Mouse (Mus musculus): Measurements from ENCODE around the gene Son.
"Not testable (repeated sequence)": the region's sequence is repeated elsewhere in the genome, so short reads cannot be mapped to it uniquely, and the experiment has no call there.

The Son gene

GRCm38 (mm10) chr16:91639161-91639560, 8.1 kb upstream of the Son start:
- in situ Hi-C loops (cut with MboI) = no loop called here

- in situ Hi-C loops (cut with MboI) = no loop called here
These were observed 7.7 kb upstream of the Son start for GRCm38 (mm10) chr16:91639636-91640035.

- in situ Hi-C loops (cut with MboI) = no loop called here
These were observed 7.1 kb upstream of the Son start for GRCm38 (mm10) chr16:91640171-91640570.

GRCm38 (mm10) chr16:91644901-91645300, 2.4 kb upstream of the Son start:
- in situ Hi-C loops (cut with MboI) = no loop called here

- in situ Hi-C loops (cut with MboI) = not testable (repeated sequence)
These were observed 1.9 kb upstream of the Son start for GRCm38 (mm10) chr16:91645420-91645819.

GRCm38 (mm10) chr16:91645995-91646602, 1.2 kb upstream of the Son start:
- in situ Hi-C loops (cut with MboI) = no loop called here

- in situ Hi-C loops (cut with MboI) = no loop called here
These were observed 456 bp upstream of the Son start, which contains the start of gene Gart for GRCm38 (mm10) chr16:91646681-91647419. Gene Gart (minus strand): TSS chr16:91646952.

GRCm38 (mm10) chr16:91648220-91648550, 879 bp downstream of the Son start:
- in situ Hi-C loops (cut with MboI) = no loop called here

GRCm38 (mm10) chr16:91649246-91649645, 1.9 kb downstream of the Son start:
- in situ Hi-C loops (cut with MboI) = no loop called here

- in situ Hi-C loops (cut with MboI) = no loop called here
These were observed 2.5 kb downstream of the Son start for GRCm38 (mm10) chr16:91649781-91650180.

GRCm38 (mm10) chr16:91652191-91652590, 4.9 kb downstream of the Son start:
- in situ Hi-C loops (cut with MboI) = no loop called here

- in situ Hi-C loops (cut with MboI) = no loop called here
These were observed 8.0 kb downstream of the Son start for GRCm38 (mm10) chr16:91655285-91655684.

GRCm38 (mm10) chr16:91657285-91657684, 10.0 kb downstream of the Son start:
- in situ Hi-C loops (cut with MboI) = no loop called here

GRCm38 (mm10) chr16:91658471-91658870, 11.2 kb downstream of the Son start:
- in situ Hi-C loops (cut with MboI) = no loop called here

- in situ Hi-C loops (cut with MboI) = no loop called here
These were observed 12.5 kb downstream of the Son start for GRCm38 (mm10) chr16:91659798-91660197.

- in situ Hi-C loops (cut with MboI) = no loop called here
These were observed 14.1 kb downstream of the Son start for GRCm38 (mm10) chr16:91661397-91661796.

- in situ Hi-C loops (cut with MboI) = no loop called here
These were observed 15.0 kb downstream of the Son start for GRCm38 (mm10) chr16:91662336-91662735.

- in situ Hi-C loops (cut with MboI) = no loop called here
These were observed 16.5 kb downstream of the Son start for GRCm38 (mm10) chr16:91663795-91664194.

- in situ Hi-C loops (cut with MboI) = no loop called here
These were observed 27.2 kb downstream of the Son start for GRCm38 (mm10) chr16:91674500-91674899.

GRCm38 (mm10) chr16:91678147-91678911, 31.0 kb downstream of the Son start:
- in situ Hi-C loops (cut with MboI) = no loop called here

- in situ Hi-C loops (cut with MboI) = no loop called here
These were observed 33.4 kb downstream of the Son start for GRCm38 (mm10) chr16:91680656-91681055.

GRCm38 (mm10) chr16:91685526-91685925, 38.2 kb downstream of the Son start:
- in situ Hi-C loops (cut with MboI) = no loop called here

- in situ Hi-C loops (cut with MboI) = no loop called here
These were observed 39.1 kb downstream of the Son start for GRCm38 (mm10) chr16:91686369-91686768.
